Mouse (Mus musculus): Measurements from ENCODE around the gene Coq3. TPM values are rescaled to one million over a fixed set of nuclear protein-coding genes. Genes with fewer than 3 reads are reported as not detected.
A peak's percentile ranks its signal among the peaks of the same experiment; 100 is the strongest.

The Coq3 gene
- polyA plus RNA-seq, 1 experiment, result 0.65 TPM

DNA sequence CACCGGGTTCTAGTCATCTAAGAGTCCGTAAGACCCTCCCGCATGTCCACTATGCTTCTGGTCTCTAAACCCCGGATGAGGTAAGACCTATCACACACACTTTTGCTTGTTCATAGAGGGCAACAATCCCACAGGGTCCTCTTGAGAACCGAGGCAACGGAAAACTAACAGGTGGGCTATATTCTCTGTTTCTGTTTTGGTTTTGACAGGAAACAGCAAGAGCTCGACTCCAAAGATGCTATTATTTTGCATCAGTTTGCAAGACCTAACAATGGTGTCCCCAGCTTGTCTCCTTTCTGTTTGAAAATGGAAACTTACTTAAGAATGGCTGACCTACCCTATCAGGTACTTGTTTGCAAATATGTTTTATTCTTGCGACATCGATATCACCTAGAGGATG is 57.0 kb downstream of the Coq3 start:
- H3K27me3 ChIP-seq (ENCODE audit: control insufficient read depth, insufficient read depth, low read length), result peaks cover 5% of the 10 kb centered on the region
- WGBS, result 84% methylated on average over 9 of the region's 9 CpGs
- H3K4me3 ChIP-seq (ENCODE audit: extremely low read depth, insufficient read depth, insufficient read length), result no peak overlapping the region
- no peak overlapping the region for H3K27ac ChIP-seq (ENCODE audit: insufficient read depth, low read length)
- TF ChIP-seq POLR2A (IDR thresholded peaks at IDR 0.05; ENCODE audit: low read depth, low read length) (no peak), CTCF (IDR thresholded peaks at IDR 0.05; ENCODE audit: extremely low read depth, insufficient read depth, insufficient read length, insufficient replicate concordance) (no peak)
- no peaks in the 10 kb centered on the region for H3K36me3 ChIP-seq (ENCODE audit: control insufficient read depth, insufficient read depth, low read length)
- H3K4me1 ChIP-seq (ENCODE audit: control insufficient read depth, insufficient read depth, insufficient read length), result no peaks in the 10 kb centered on the region
- DNase-seq (ENCODE audit: low read depth in 1 of 2, low spot score in 2 of 2), result no peak

DNA sequence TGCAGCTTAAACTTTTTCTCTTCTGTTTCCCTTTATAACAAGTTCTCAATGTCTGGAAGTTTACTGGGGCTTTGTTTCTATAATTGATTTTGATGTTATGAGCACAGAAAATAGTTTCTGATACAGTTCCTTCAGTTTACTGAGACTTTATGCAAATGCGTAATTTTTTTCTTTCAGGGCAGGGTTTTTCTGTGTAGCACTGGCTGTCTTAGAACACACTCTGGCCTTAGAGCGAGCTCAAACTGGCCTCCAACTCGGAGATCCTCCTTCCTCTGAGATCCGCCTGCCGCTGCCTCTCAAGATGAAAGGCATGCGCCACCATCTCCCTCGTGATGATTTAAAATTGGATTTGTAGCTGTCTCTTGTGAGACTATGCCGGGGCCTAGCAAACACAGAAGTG is 58.4 kb downstream of the Coq3 start:
- no peaks in the 10 kb centered on the region for H3K4me1 ChIP-seq (ENCODE audit: control insufficient read depth, insufficient read depth, insufficient read length)
- 86% methylated on average over 8 of the region's 8 CpGs for WGBS

DNA sequence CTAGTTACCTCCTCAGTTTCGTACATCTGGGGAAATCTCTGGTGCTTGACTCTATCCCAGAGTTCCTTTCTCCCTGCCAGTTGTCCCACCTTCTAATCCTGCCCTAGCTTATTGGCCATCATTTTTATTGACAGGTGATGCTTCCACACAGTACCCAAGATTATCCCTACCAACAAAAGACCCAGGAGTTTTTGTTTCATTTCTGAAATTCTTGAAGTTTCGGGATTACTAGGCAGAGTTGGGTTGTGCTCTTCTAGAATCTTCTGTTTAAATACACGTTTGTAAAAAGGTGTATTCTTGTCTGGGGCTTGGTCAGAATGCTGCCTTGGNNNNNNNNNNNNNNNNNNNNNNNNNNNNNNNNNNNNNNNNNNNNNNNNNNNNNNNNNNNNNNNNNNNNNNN is 65.2 kb downstream of the Coq3 start:
- no peak for DNase-seq (ENCODE audit: low read depth in 1 of 2, low spot score in 2 of 2)
- Histone ChIP-seq H3K27me3 (ENCODE audit: control insufficient read depth, insufficient read depth, low read length) (no peaks in the 10 kb centered on the region), H3K4me3 (ENCODE audit: extremely low read depth, insufficient read depth, insufficient read length) (no peak overlapping the region), H3K27ac (ENCODE audit: insufficient read depth, low read length) (no peak overlapping the region), H3K36me3 (ENCODE audit: control insufficient read depth, insufficient read depth, low read length) (no peaks in the 10 kb centered on the region), H3K4me1 (ENCODE audit: control insufficient read depth, insufficient read depth, insufficient read length) (no peaks in the 10 kb centered on the region)
- no peak for TF ChIP-seq CTCF (IDR thresholded peaks at IDR 0.05; ENCODE audit: extremely low read depth, insufficient read depth, insufficient read length, insufficient replicate concordance)
- TF ChIP-seq POLR2A (IDR thresholded peaks at IDR 0.05; ENCODE audit: low read depth, low read length), result no peak
- WGBS, result 78% methylated on average over 3 of the region's 3 CpGs

More for the DNA sequence above, 58.4 kb downstream of the Coq3 start:
- TF ChIP-seq POLR2A (IDR thresholded peaks at IDR 0.05; ENCODE audit: low read depth, low read length) (no peak), CTCF (IDR thresholded peaks at IDR 0.05; ENCODE audit: extremely low read depth, insufficient read depth, insufficient read length, insufficient replicate concordance) (no peak)
- Histone ChIP-seq H3K27me3 (ENCODE audit: control insufficient read depth, insufficient read depth, low read length) (no peaks in the 10 kb centered on the region), H3K36me3 (ENCODE audit: control insufficient read depth, insufficient read depth, low read length) (no peaks in the 10 kb centered on the region), H3K4me3 (ENCODE audit: extremely low read depth, insufficient read depth, insufficient read length) (no peak overlapping the region), H3K27ac (ENCODE audit: insufficient read depth, low read length) (no peak overlapping the region)
- no peak for DNase-seq (ENCODE audit: low read depth in 1 of 2, low spot score in 2 of 2)

DNA sequence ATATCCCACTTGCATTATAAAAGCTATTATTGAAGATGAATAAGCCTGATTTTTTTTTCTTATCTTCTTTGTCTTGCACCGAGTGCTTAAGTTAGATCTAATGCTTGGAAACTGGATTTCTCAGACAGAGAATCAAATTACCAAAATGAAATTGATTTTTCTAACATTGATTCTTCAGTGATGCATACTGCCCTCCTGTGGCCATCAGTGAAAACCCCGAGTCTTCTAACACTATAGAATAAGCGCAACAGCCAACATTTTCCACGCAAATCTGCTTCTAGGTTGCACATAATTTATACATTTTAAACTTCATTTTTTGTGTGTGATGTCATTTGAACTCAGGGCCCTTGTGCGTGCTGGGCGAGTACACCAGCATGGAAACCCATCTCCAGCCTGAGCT is 72.0 kb downstream of the Coq3 start:
- TF ChIP-seq POLR2A (IDR thresholded peaks at IDR 0.05; ENCODE audit: low read depth, low read length) (no peak), CTCF (IDR thresholded peaks at IDR 0.05; ENCODE audit: extremely low read depth, insufficient read depth, insufficient read length, insufficient replicate concordance) (no peak)
- Histone ChIP-seq H3K4me1 (ENCODE audit: control insufficient read depth, insufficient read depth, insufficient read length) (no peaks in the 10 kb centered on the region), H3K27ac (ENCODE audit: insufficient read depth, low read length) (no peak overlapping the region), H3K36me3 (ENCODE audit: control insufficient read depth, insufficient read depth, low read length) (no peaks in the 10 kb centered on the region), H3K4me3 (ENCODE audit: extremely low read depth, insufficient read depth, insufficient read length) (no peak overlapping the region), H3K27me3 (ENCODE audit: control insufficient read depth, insufficient read depth, low read length) (no peaks in the 10 kb centered on the region)
- DNase-seq (ENCODE audit: low read depth in 1 of 2, low spot score in 2 of 2), result no peak
- WGBS, result 30% methylated on average over 6 of the region's 6 CpGs

DNA sequence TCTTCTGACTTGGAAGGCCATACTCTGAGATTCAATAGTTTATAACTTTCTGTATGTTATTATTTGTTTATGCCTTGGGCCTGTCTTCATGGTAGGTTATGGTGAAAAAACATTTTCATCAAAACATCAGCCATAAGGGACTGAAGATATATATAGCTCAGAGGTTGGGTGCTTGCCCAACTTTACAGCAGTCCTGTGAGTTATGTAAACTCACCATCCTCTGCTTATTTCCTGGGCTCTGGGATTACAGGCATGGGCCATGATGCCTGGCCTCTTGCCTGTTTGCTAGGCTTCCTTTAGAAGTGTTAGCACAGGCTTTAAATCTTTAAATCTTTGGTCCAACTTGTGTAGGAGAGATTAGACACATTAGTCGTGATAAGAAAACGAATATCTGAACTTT is 72.8 kb downstream of the Coq3 start:
- TF ChIP-seq POLR2A (IDR thresholded peaks at IDR 0.05; ENCODE audit: low read depth, low read length), result no peak
- TF ChIP-seq CTCF (IDR thresholded peaks at IDR 0.05; ENCODE audit: extremely low read depth, insufficient read depth, insufficient read length, insufficient replicate concordance), result no peak

DNA sequence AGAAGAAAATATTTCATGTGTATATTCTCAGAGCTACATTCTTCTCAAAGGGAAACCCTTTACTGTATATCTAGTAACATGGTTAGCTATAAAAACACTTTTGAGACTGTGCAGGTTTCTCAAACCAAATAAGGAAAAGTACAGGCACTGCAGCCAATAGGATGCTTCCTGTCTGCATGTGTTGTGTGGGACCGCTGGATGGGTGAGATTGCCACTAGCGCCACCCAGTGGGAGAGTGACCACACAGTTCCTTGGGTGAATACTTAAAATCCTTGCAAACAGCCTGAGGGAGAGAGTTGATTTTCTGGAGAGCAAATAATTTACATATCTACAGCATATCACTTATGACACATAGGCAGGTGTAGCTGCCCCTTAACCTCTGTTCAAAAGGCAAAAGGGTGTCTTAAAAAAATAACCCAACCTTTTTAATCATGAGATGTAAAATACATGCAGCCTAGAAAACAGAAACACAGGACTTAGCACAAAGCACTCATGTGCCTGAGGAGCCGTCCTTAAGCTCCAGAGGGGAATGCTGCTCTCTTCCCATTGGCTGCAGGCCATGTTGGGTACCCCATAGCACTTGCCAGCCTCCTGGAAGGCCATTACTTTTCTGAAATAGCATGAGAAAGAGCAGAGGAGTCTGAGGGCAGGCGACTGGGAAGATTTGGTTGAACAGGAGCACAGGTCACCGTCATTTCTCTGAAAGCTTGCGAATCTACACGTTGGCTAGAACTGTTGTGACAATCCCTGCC is 78.3 kb downstream of the Coq3 start:
- H3K36me3 ChIP-seq (ENCODE audit: control insufficient read depth, insufficient read depth, low read length), result no peaks in the 10 kb centered on the region
- H3K27ac ChIP-seq (ENCODE audit: insufficient read depth, low read length), result no peak overlapping the region
- 62% methylated on average over 7 of the region's 7 CpGs for WGBS
- peak in 1 of 2 experiments; percentile 3 for DNase-seq (ENCODE audit: low read depth in 1 of 2, low spot score in 2 of 2)
- H3K4me3 ChIP-seq (ENCODE audit: extremely low read depth, insufficient read depth, insufficient read length), result no peak overlapping the region
- no peak for TF ChIP-seq CTCF (IDR thresholded peaks at IDR 0.05; ENCODE audit: extremely low read depth, insufficient read depth, insufficient read length, insufficient replicate concordance)
- TF ChIP-seq POLR2A (IDR thresholded peaks at IDR 0.05; ENCODE audit: low read depth, low read length), result no peak
- no peaks in the 10 kb centered on the region for H3K27me3 ChIP-seq (ENCODE audit: control insufficient read depth, insufficient read depth, low read length)
- no peaks in the 10 kb centered on the region for H3K4me1 ChIP-seq (ENCODE audit: control insufficient read depth, insufficient read depth, insufficient read length)

More for the DNA sequence above, 72.8 kb downstream of the Coq3 start:
- Histone ChIP-seq H3K4me3 (ENCODE audit: extremely low read depth, insufficient read depth, insufficient read length) (no peak overlapping the region), H3K4me1 (ENCODE audit: control insufficient read depth, insufficient read depth, insufficient read length) (no peaks in the 10 kb centered on the region), H3K27ac (ENCODE audit: insufficient read depth, low read length) (no peak overlapping the region), H3K27me3 (ENCODE audit: control insufficient read depth, insufficient read depth, low read length) (no peaks in the 10 kb centered on the region), H3K36me3 (ENCODE audit: control insufficient read depth, insufficient read depth, low read length) (no peaks in the 10 kb centered on the region)
- no peak for DNase-seq (ENCODE audit: low read depth in 1 of 2, low spot score in 2 of 2)
- 39% methylated on average over 2 of the region's 2 CpGs for WGBS

Other genes starting within 250 kb of the Coq3 start
- not detected in 2 replicates for gene Prdm13, start 193.7 kb upstream of the Coq3 start, polyA plus RNA-seq (2012; rRNA removed)
- 1.9 and 2.3 TPM in 2 replicates for gene Ccnc, start 152.0 kb upstream of the Coq3 start, polyA plus RNA-seq (2012; rRNA removed)
- 2.3 and 2.9 TPM in 2 replicates for gene Usp45, start 112.5 kb upstream of the Coq3 start, polyA plus RNA-seq (2012; rRNA removed)
- gene Tstd3, start 112.5 kb upstream of the Coq3 start, polyA plus RNA-seq (2012; rRNA removed), result 1.2 and 1.4 TPM in 2 replicates
- 35.9 and 38.6 TPM in 2 replicates for gene Pnisr, start 32.1 kb upstream of the Coq3 start, polyA plus RNA-seq (2012; rRNA removed)
- gene Faxc, start 51.7 kb downstream of the Coq3 start, polyA plus RNA-seq (2012; rRNA removed), result 0.08 and 0.13 TPM in 2 replicates